Mouse (Mus musculus) gastrocnemius, adult 18-20 months (tissue): ENCODE measurements around the gene Pfkm. TPM values are rescaled to one million over a fixed set of nuclear protein-coding genes. Genes with fewer than 3 reads are reported as not detected.

Experiments
- DNase-seq: peaks from one replicate; pipeline ENCODE4 v3.0.0; 2021; ENCODE audit warnings: low spot score
- total RNA-seq, 2 experiments: library from RNA; stranded (reverse); gene quantifications; 2 replicates each; pipeline ENCODE4 v1.2.3; 2021

The Pfkm gene
- total RNA-seq, 2 experiments from 2014 or later, result 2,870 to 2,899 TPM

DNA sequence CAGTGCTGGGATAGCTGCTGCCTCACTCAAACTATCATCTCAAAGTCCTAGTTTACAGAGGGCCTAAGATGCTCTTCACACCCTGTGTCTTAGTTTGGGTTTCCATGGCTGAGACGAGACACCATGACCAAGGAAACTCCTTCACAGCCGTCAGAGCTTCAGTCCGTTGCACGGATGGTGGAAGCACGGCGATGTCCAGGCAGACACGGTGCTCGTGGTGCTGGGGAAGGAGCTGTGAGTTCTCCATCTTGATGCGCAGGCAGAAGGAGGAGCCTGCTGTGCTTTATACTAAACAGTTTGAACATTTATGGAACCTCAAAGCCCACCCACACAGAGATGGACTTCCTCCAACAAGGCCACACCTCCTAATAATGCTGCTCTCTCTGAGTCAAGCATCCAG lies 44.5 kb downstream of the Pfkm start:
- DNase-seq, result no peak

DNA sequence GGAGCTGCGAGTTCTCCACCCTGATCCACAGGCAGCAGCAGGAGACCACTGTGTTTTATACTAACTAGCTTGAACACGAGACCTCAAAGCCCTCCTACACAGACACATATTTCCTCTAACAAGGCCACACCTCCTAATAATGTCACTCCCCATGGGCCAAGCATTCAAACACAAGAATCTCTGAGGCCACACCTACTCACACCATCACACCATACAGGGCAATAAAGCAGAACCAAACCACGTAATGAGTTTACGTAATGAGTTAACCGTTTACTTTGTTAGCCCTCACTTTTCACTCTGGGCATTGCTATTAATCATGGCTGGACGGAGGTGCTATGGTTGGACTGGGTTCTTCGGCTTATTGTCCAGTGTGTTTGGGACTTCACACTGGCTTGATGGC lies 47.4 kb downstream of the Pfkm start:
- no peak for DNase-seq

DNA sequence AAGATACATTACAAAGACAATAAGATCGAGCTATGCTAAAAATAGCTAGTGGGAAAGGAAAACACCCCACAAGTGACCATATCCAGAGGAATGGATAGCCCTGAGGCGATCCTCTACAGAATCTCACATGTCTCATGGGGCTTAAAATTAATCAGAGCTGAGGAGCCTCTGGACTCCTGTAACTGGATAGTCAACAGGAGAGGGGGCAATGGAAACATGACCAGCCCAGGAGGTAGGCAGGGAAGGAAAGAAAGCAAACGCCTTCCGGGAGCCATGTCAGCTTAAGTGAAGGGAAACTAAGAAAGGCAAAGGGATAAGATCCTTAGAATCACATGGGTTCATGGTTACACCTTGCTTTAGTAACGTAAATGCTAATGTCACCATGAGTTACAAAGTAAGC lies 48.4 kb downstream of the Pfkm start:
- DNase-seq, result peak; percentile 56

DNA sequence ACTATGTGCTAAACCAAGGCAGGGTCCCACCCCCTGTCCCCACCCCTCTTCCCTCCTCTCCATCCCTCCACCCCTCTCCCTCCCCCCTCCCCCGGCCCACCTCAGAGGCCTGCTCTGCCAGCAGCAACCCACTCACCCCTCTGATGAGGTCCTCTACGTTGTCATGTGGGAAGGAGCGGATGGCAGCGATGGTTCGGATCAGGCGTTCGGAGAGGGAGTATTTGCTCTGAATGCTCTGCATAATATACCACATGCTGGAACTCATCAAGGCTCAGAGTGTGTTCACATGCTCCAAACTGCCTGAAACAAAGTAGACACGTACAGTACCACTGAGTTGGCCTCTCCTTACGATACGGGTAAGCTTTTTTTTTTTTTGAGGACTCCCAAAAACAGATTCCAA lies 50.1 kb downstream of the Pfkm start:
- no peak for DNase-seq

DNA sequence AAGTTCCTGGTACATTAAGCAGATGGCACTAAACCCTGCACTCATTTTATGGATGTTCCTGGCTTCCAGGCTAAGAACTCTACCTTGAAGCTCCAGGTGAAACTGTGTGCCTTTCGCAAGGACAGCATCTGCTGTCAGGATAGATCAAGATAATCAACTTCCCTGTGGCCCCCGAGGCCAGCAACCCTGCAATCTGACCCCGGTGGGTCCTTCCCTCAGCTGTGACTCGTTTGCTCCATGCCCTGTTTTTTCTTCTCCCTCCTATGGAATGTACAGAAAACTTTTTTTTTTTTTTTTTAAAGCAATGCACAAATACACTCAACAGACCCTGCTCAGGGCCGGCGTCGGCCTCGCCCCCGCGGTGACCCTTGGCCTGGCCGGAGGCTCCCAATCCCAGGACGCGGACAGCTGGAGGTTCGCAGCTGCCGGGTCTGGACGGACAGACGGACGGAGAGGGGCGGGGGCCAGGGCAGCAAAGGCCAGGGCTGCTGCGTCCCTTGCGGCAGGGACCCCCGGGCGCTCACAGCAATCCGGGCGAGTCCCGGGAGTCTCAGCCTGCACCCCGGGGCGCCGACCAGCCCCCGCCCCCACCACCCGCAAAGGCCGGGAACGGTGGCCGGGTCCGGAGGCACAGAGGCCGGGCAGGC lies 52.6 kb downstream of the Pfkm start:
- DNase-seq, result no peak

DNA sequence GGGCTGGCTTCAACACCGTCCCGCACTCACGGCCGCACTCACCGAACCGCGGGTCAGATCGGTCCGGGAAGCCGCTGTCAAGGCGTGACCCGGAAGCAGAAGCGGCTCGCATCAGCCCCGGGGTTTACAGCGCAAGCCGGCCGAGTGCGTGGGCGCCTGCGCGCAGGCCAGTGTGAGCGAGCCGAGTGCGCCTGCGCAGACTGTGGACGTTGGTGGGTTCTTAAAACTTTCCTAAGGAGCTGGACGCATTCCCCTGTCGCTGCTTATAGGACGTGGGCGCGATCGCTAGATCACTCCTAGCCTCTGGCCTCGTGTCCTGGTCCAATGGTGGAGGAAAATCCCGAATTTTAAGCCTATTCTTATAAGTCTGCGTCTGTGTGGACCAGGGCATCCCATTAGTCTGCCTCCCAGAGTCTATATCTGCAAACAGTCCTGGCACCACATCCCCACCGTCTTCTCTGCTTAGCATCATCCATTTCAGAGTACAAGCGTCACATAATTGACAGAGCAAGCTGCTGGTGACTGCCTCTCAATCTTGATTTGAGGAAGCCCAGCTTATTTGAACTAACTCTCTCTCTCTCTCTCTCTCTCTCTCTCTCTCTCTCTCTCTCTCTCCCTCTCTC lies 53.3 kb downstream of the Pfkm start:
- DNase-seq, result peak; percentile 92

DNA sequence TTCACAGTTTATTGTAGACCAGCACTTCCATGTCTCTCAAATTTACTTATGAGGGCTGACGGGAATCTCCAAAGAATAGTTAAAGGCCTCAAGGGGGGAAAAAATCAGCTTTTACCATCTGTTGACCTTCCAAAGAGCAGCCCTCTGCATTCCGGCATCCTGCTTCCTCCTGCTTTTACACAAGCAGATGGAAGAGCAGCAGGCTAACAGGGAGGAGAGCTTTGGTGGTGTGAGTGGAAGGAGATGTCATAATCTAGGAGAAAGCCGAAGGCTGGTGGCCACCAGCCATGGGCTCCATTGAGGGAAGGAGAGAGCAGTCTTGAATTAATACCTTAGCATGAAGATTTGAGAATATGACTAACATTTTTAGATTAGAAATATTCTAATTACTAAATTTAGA lies 56.0 kb downstream of the Pfkm start:
- DNase-seq, result no peak

DNA sequence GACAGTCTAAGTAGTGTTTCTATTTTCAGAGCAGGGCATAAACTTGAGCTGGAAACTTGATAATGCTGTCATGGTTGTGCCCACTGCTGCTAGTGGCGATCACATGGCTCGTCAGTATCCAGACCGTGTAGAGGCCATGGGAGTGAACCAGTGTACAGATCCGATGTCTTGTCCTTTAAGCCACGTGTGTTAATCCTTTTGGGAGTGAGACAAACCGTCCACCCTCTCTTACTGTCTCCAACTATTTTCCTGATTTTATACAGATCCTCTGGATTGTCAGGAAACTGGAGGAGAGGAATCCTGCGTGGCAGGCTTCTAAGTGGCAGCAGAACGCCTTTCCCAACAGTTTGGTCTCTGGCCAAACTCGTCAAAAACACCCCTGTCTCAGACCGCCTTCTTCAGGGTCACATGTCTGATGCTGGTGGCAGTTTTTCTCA lies 56.8 kb downstream of the Pfkm start:
- peak; percentile 79 for DNase-seq

DNA sequence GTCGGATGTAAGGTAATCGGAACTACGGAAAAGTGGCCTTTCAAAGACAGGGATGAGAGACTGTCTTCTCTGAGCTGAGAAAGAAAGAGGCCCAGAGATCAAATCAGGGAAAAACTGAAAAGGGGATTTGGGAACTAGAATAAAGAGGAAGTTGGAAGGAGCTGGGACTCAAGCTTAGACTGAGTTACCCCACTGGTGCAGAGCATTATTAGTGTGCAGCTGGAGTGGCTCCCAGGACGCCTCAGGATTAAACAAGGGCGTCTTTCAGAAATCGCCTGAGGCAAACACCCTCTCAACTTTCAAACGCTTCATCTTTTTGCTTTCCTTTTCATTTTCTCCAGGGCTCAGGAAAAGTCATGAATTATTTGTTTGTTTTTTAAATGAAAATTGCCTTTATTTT lies 60.5 kb downstream of the Pfkm start:
- DNase-seq, result no peak

DNA sequence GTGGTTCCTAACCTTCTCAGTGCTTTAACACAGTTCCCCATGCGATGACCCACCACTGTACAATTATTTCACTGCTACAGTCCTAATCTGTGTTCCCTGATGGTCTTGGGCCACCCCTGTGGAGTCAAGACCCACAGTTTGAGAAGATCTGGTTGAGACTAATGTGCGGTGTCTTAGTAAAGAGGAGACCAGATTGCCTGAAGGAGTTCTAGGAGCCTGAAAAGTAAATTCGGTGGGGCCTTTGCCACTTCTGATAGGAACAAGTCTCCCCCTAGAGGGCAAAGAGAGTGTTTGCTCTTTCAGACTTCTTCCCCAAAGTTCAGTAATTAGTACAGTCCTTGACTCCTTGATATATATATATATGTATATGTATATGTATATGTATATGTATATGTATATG lies 61.2 kb downstream of the Pfkm start:
- no peak for DNase-seq

DNA sequence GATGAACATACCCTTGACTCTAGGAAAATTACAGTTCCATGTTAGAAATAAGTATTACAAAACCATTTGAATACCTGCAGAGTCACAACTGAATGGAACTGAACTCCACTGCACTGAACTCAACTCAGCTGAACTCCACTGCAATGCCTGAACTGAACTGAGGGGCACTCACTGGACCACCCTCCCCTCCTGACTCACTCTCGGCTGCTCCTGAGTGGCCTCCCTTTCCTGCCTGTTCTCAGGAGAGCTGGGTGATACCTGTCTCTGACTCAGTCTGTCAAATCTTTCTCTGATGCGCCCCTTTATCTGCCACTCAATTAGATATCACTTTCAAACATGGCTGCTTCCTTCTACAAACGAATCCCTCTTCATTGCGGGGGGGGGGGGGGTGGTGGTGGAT lies 61.8 kb downstream of the Pfkm start:
- no peak for DNase-seq

DNA sequence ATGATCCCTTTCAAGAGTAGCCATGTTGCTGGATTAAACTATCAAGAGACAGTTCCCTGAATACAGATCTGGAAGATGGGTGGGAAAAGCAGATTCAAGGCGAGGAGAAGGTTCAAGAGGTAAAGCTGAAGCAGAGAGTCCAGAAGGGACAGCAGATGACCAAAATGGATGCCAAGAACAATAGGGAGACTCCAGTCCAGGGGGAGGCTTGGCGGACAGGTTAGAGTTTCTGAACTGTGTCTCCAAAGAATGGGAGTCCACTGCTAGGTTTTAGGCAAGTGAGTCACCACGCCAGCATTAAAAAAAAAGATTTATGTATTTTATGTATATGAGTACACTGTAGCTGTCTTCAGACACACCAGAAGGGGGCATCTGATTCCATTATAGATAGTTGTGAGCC lies 62.2 kb downstream of the Pfkm start:
- no peak for DNase-seq

DNA sequence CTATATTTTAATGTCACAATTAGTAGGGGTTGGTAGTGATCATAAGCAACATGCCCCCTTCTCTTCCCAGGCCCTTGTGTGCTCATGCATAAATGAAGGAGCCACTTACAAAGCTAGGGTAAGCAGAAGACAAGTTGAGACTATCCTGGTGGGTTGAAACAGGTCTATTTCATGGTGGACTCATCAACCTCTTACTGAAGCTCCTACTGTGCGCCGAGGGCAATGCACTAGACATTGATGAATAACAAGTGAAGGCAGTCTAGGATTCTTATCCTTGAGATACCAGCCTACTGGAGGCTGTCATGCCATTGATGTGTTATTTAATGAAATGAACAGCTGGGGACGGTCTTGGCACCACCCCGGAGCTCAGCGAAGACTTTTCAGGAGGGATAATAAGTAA lies 62.9 kb downstream of the Pfkm start:
- no peak for DNase-seq

DNA sequence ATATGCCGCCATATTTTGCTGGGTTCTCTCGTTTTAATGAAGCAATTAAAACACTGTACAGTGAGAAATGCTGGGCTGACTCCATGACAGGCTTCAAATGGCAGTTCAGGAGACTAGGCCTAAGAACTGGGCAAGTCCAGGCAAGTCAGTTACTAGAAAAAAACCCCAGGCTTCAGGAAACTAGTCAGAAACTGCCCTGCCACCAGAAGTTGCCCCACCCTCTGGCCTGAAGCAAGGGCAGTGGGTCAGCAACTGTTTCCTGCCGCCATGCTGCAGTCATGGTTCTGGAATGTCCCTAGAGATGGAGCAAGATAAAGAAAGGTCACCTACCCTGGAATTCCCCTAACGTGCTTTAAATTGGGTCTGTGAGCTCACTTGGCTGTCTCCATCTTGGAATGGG lies 63.6 kb downstream of the Pfkm start:
- no peak for DNase-seq

DNA sequence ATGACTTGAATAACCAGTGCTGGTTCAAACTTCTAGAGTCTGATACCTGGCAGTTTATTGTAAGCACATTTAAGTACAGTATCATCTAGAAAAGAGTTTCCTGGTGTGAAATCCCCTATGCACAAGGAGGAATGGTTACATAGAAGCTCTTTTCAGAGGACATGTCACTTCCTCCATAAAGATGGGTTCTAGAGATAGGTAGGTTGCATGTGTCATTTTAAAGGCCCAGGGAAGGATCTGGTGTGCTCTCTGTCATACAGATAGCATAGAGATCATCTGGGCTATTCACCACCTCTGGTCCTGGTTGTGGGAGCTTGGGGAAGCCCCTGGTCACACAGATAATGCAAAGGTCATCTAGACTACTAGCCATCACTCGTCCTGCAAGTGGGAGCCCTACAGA lies 64.9 kb downstream of the Pfkm start:
- no peak for DNase-seq

DNA sequence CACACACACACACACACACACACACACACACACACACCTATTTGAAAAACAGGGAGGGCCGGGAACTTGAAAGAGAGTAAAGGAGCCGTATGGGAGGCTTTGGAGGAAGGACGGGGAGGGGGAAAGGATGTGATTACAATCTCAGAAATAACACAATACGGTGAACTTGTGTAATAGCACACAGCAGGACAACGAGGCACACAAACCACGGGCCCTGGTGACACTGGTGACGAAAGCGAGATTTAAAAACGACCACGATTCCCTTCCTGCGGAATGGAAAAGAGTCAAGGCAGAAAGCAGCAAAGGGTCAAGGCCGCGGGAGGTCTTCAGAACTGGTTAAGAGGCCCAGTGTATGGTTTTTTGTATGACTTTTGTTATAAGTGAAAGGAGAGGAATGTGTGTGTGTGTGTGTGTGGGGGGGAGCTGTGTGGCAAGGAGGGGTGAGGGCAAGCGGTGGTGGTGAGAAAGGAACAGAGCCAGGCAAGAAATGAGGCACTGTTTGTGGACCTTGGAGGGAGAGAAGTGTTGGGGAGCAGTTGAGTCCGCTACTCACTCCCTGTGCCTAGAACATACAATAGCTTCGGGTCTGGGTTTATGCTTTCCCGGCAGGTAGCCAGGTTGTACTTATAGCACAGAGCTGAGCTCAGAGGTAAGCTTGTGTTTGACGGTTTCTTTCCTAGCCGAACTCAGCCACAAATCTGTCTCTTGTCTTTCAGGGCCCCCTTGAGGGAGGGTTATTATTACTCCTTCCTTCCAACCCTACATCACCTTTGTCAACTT lies 68.8 kb downstream of the Pfkm start:
- no peak for DNase-seq

DNA sequence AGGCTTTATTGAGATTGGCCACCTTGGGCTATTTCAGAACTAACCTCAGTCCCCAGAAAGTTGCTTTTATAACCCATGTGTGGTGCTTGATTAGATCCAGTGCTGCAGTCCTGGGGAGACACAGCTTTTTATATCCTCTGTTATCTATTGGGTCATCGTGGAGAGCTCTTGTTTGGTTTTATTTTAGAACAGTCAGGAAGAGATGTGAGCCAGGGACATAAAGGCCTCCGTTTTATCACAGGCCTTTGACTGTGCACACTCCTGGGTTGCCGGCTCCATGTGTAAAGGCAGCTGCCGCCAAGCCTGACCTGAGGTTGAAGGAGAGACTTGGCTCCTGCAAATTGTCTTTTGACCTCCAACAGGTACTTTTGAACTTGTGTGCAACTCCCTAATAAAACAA lies 70.2 kb downstream of the Pfkm start:
- no peak for DNase-seq

DNA sequence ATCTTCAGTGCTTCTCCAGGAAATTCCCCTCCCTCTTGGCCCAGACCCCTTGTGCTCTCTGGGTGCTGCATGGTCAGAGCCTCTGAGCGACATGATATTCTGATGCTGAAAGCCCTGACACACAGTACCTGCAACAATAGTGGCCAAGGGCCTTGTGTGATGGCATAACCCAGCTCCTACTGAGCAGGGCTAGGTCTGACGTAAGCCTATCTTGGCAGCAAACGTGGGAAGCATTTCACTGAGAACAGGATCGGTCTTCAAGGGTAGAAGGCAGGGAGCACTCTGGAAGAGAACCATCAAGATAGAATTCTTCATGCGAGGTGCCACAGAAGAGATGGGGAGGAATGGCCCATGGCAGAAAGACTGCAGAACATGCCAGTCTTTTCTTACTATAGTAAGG lies 73.1 kb downstream of the Pfkm start, which contains the start of gene Asb8:
TSS of gene Asb8 (minus strand) at position 101 of the 400 bp plus-strand sequence.
- no peak for DNase-seq

DNA sequence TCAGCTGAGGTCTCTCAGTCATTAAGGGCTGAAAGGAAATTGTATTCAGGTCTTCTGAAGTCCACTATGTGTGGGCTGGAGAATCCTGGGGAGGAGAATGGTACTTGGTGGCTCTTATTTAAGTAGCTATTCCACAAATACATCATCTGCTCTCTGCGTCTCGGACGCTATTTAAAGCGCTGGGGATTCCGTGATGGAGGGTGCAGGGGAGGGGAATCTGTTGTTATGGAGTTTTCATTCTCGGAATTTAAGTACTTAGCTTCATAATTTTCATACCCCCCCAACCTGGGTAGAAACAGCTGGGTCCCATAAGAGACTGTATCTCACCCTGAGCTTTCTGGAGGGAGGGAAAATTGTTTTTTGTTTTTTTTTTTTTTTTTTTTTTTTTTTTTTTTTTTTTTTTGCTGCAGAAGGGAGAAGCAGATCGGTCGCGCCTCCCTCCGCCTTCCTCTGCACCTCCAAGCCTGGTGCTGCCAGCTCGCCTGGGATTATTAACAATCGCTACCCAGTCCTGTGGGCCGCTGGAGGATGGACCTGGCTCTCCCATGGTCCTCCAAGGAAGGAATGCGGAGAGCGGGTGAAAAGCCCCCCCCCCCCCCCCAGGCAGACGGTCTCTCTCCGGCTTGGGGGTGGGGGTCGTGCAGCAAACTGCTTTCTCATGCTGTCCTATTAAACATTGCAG lies 74.7 kb downstream of the Pfkm start, which contains the start of gene Ccdc184:
TSS of gene Ccdc184 (plus strand) at position 196 of the 682 bp plus-strand sequence.
- no peak for DNase-seq

DNA sequence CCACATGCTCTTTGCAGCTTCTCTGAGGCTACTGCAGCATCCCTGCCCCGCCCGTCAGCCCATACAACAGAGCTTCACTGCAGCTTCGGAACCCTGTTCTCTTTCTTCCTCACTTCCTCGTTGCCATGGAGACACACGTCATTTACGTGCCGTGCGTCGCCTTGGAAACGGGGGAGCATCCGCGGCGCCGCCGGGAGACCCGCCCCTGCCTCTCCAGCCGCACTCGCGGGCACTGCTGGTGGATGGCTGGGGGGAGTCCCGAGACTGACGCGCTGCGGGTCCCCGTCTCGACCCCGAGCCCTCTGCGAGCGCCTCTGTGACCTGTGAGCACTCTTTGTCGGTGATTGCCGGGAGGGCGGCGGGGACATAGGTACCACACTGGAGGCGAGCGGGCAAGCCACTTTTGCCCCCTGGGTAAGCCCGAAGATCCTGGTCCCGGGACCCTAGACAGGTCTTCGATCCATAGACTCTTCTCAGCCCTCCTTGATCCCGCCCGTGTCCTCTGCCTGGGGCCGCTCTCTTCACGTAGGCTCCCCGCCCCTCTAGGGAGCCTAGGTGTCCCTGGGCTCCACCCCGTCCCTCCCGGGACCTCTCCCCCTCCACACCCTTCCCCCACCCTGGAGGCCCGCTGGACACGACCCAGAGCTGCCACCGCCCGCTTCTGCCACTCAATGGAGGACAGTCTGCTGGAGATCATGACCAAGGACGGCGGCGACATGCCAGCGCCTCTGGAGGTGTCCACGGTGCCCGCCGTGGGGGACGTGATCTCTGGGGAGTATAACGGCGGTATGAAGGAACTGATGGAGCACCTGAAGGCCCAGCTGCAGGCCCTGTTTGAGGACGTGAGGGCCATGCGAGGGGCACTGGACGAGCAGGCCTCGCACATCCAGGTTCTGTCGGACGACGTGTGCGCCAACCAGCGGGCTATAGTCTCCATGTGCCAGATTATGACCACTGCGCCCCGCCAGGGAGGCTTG lies 75.5 kb downstream of the Pfkm start:
- DNase-seq, result no peak

DNA sequence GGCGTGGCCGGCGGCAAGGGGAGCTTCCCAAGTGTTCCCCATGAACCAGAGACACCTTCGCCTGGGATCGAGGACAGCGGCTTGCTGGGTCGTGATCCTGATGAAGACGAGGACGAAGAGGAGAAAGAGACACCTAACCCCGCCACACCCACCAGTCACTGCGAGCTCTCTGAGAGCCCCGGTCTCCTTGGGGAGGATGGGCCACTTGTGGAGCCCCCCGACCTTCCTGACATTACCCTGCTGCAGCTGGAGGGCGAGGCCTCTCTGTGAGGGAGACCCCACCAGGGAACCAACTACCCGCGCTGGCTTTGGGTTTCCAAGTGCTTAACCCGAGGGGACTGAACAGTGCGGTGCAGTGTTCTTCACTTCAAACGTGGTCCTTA lies 76.2 kb downstream of the Pfkm start:
- no peak for DNase-seq
